Mouse (Mus musculus) left cerebral cortex, postnatal 36 days (tissue): ENCODE measurements around the gene Arhgef28. TPM values are rescaled to one million over a fixed set of nuclear protein-coding genes. Genes with fewer than 3 reads are reported as not detected.

Experiments
- DNase-seq, 2 experiments: peaks; one replicate each; pipeline ENCODE4 v3.0.0; 2021 to 2022; ENCODE audit warnings: low spot score in 2 of 2, mixed read lengths in 1 of 2
- intact Hi-C: fragments of 180-260 bp; cut with DNase I; formaldehyde crosslinking; loops from one replicate; pipeline ENCODE4 v1.15.1; 2025
- total RNA-seq, 2 experiments: library from RNA; stranded (reverse); gene quantifications; 2 replicates each; pipeline ENCODE4 v1.2.3; 2021

The Arhgef28 gene
- 10 to 100 TPM; 33.0 to 40.7 TPM for total RNA-seq

- intact Hi-C loops = no loop called here
- peak; percentile 49 to 57 for DNase-seq
Measured at GRCm38 (mm10) chr13:98205771-98206545, at the start of gene Arhgef28. TSS of gene Arhgef28 (minus strand) at chr13:98206439.

- peak; percentile 54 to 68 for DNase-seq
- intact Hi-C loops = no loop called here
Measured at GRCm38 (mm10) chr13:98254921-98255320, 48.7 kb upstream of the Arhgef28 start.

GRCm38 (mm10) chr13:98249594-98249993, 43.4 kb upstream of the Arhgef28 start:
- no peak for DNase-seq
- intact Hi-C loops = loop anchor here (10.0 kb wide), 1 partner anchor 1015 kb away; no protein-coding TSS in a partner anchor

GRCm38 (mm10) chr13:98245386-98245785, 39.1 kb upstream of the Arhgef28 start:
- no peak for DNase-seq
- intact Hi-C loops = loop anchor here (10.0 kb wide), 1 partner anchor 1011 kb away; no protein-coding TSS in a partner anchor

GRCm38 (mm10) chr13:98244571-98245350, 38.5 kb upstream of the Arhgef28 start:
- DNase-seq = no peak
- intact Hi-C loops = loop anchor here (10.0 kb wide), 1 partner anchor 1010 kb away; no protein-coding TSS in a partner anchor

GRCm38 (mm10) chr13:98241531-98242282, 35.5 kb upstream of the Arhgef28 start:
- intact Hi-C loops = loop anchor here (10.0 kb wide), 1 partner anchor 1007 kb away; no protein-coding TSS in a partner anchor
- DNase-seq = no peak

GRCm38 (mm10) chr13:98239978-98240641, 33.9 kb upstream of the Arhgef28 start:
- intact Hi-C loops = loop anchor here (1.0 to 10.0 kb wide), 2 partner anchors 209 to 1005 kb away; no protein-coding TSS in a partner anchor
- peak; percentile 68 to 75 for DNase-seq

GRCm38 (mm10) chr13:98235451-98235850, 29.2 kb upstream of the Arhgef28 start:
- intact Hi-C loops = no loop called here

GRCm38 (mm10) chr13:98230511-98230910, 24.3 kb upstream of the Arhgef28 start:
- DNase-seq = no peak
- intact Hi-C loops = no loop called here

More at GRCm38 (mm10) chr13:98235451-98235850, 29.2 kb upstream of the Arhgef28 start:
- DNase-seq = no peak

- DNase-seq = no peak
- intact Hi-C loops = no loop called here
Measured at GRCm38 (mm10) chr13:98226225-98226624, 20.0 kb upstream of the Arhgef28 start.

- DNase-seq = no peak
- intact Hi-C loops = loop anchor here (1.0 kb wide), 1 partner anchor 192 kb away; no protein-coding TSS in a partner anchor
Measured at GRCm38 (mm10) chr13:98222848-98223247, 16.6 kb upstream of the Arhgef28 start.

- intact Hi-C loops = no loop called here
- DNase-seq = no peak
Measured at GRCm38 (mm10) chr13:98210137-98210536, 3.9 kb upstream of the Arhgef28 start.

GRCm38 (mm10) chr13:98208842-98209241, 2.6 kb upstream of the Arhgef28 start:
- intact Hi-C loops = no loop called here
- DNase-seq = no peak

- intact Hi-C loops = no loop called here
- no peak for DNase-seq
Measured at GRCm38 (mm10) chr13:98206546-98206870, 269 bp upstream of the Arhgef28 start.

- DNase-seq = no peak
- intact Hi-C loops = no loop called here
Measured at GRCm38 (mm10) chr13:98205111-98205510, 1.1 kb downstream of the Arhgef28 start.

GRCm38 (mm10) chr13:98204371-98204770, 1.9 kb downstream of the Arhgef28 start:
- intact Hi-C loops = no loop called here
- no peak for DNase-seq

GRCm38 (mm10) chr13:98201436-98201835, 4.8 kb downstream of the Arhgef28 start:
- DNase-seq = no peak
- intact Hi-C loops = no loop called here

GRCm38 (mm10) chr13:98192596-98192995, 13.6 kb downstream of the Arhgef28 start:
- intact Hi-C loops = no loop called here
- DNase-seq = no peak

- DNase-seq = no peak
- intact Hi-C loops = no loop called here
Measured at GRCm38 (mm10) chr13:98188500-98188899, 17.7 kb downstream of the Arhgef28 start.
